Mouse (Mus musculus): Measurements from ENCODE around the gene Kcns1. TPM values are rescaled to one million over a fixed set of nuclear protein-coding genes. Genes with fewer than 3 reads are reported as not detected.
"Not testable (repeated sequence)": the region's sequence is repeated elsewhere in the genome, so short reads cannot be mapped to it uniquely, and the experiment has no call there.

Kcns1 gene
- 1 to 10 TPM in 1 of 2 experiments, under 1 TPM in 1; 0.90 to 1.4 TPM for total RNA-seq (2021)
- long read RNA-seq, experiment 1 = 0 reads
- long read RNA-seq, experiment 2 = 0 reads

DNA sequence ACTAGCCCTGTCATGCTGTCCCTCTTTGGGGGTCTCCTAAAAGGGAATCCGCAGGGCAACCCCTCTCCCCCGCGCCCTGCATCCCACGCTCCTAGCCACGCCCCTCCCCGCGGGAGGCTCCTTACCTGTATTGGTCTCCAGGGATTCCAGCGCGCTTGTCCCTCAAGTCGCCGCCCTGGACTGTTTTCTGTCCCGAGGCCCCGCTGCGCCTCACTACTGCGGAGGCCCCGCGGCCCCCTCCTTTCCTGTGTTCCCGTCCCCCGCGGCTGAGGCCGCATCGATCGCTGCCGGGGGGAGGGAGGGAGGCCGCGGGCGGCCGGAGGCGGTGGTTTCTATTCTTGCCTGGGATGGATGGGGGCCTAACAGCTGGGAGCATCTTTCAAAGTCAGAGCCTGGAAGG, at the start of gene Kcns1:
Gene Kcns1 (minus strand): TSS at position 212 of the 400 bp plus-strand sequence.
- DNase-seq = no peak

GRCm38 (mm10) chr2:164219295-164219694, 48.4 kb upstream of the Kcns1 start:
- DNase-seq = no peak

GRCm38 (mm10) chr2:164212711-164213110, 41.8 kb upstream of the Kcns1 start:
- no peak for DNase-seq

GRCm38 (mm10) chr2:164210892-164211291, 40.0 kb upstream of the Kcns1 start:
- DNase-seq = no peak

DNA sequence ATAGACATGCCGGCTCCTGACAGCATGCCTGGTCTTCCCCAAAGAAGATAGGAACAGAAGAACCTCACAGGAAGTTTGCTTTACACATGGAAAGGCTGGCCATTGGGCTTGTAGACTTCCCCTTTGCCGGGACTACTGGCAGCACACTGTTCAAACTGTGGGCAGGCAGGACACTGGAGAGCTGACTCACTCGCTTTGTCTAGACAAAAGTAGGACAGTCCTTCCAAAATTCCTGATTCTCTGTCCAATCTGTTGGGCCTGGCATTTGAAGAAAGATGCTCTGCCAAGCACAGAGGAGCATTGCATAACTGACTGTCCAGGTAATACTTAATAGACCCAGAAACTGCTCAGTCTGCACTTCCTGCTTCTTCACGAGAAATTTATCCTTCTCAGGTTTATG, 35.8 kb upstream of the Kcns1 start:
- DNase-seq = no peak

DNA sequence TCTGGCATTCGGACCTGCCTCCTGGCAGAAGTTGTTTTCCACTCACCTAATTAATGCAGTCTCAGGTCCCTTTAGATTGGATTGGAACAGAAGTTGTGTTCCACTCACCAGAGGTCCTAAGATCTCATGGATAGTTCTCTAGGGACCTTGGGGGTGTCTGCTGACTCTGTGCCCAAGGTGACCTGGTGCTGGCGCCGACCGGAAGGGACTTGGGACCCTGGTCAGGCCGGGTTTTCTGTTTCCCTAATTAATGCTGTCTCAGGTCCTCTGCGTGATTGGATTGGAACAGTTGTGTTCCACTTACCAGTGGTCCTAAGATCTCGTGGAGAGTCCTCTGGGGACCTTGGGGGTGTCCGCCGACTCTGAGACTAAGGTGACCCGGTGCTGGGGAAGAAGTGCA, 35.1 kb upstream of the Kcns1 start:
- not testable (repeated sequence) for DNase-seq

DNA sequence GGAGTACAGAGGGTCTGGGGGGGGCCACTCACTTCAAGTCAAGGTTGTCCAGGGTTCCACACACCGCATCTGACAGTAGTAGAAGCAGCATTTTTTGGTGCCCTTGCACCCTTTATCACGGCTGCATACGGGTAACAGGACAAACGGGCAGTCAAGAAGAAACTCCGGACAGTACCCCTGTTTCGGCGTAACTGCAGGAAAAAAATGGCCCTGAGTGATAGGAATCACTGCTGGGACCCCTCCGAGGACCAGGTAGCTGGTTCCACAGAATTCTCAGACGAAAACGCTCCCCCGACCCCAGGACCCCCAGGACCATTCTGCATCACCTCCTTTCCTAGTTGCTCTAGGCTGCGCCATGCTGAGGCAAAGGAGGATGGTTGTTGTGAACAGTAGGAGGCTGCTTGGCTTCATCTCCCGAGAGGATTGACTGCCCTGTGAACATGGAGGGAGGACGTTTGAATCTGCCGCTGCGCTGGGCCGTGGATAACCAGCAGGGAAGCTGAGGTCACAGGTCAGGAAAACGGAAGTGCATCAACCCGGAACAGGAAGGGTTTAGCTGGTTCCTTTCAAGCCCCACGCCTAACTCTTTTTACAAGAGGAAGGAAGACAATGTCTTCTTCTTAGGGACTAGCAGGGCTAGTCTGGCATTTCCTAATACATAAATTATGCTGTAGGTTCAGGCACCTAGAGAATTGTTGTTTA, 28.9 kb upstream of the Kcns1 start, which contains the start of gene Wfdc15a:
Gene Wfdc15a (minus strand): TSS at position 505 of the 702 bp plus-strand sequence.
- no peak for DNase-seq

GRCm38 (mm10) chr2:164196700-164196990, 25.7 kb upstream of the Kcns1 start:
- no peak for DNase-seq

DNA sequence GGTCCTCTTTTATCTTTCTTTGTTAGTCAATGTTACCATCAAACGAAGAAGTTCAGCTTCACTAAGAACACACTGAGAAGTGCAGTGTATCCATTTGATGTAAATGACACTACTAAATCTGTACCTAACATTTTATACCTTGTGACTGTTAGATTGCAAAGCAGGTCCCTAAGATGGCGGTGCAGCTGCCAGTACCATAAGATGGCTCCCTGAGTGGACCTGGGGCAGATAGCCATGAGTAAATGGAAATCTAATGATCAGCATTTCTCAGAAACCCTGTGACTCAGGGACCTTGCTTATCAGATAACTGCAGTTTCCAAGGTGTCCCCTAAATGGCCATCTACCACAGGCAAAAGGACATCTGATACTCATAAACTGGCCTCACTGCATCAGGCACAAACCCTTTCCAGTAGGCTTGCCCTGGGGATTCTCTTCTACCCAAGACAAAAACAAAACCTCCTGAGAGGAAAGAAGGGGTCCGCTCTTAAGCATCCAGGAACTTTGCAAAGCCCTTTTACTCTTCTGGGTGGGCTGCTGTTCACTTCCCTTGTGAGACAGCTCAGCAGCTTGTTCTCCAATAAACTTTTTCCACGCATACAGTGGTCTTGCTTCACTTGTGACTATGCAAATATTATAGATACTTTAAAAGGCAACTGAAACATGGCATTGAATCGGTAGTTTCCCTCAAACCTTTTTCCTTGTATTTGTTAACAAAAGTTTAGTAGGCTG, 25.2 kb upstream of the Kcns1 start:
- DNase-seq = no peak

GRCm38 (mm10) chr2:164194959-164195630, 24.2 kb upstream of the Kcns1 start:
- DNase-seq = no peak

- no peak for DNase-seq
These were observed 21.4 kb upstream of the Kcns1 start for GRCm38 (mm10) chr2:164192279-164192678.

GRCm38 (mm10) chr2:164190576-164190975, 19.7 kb upstream of the Kcns1 start, which contains the start of gene Wfdc12:
Gene Wfdc12 (minus strand): TSS chr2:164190608.
- no peak for DNase-seq

GRCm38 (mm10) chr2:164188722-164189121, 17.8 kb upstream of the Kcns1 start:
- DNase-seq = no peak

DNA sequence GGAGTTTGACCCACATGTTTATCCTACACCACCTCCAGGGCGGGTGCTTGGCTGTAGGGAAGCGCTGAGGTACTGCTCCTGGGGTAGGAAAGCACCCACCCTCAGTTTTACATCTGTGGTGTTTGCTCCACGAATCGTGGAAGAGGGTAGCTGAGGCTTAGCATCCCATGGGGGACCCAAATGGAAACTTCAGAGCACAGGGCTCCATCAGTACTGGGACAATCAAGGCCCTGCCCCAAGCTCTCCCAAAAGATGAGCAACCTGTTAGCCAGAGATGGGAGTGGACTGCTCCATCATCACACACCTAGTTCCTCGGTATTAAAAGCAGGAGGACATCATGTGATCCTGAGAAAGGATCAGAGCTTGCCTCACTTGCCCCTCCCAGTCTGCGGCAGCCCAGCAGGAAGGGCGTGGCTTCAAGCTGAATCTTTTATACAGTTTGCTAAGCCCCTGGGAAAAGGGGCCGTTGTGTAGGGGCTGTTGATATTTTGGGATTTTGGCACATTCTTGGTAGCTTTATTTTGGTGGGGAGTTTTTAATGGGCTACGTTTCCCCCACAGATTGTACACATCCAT, 13.3 kb upstream of the Kcns1 start:
- no peak for DNase-seq

DNA sequence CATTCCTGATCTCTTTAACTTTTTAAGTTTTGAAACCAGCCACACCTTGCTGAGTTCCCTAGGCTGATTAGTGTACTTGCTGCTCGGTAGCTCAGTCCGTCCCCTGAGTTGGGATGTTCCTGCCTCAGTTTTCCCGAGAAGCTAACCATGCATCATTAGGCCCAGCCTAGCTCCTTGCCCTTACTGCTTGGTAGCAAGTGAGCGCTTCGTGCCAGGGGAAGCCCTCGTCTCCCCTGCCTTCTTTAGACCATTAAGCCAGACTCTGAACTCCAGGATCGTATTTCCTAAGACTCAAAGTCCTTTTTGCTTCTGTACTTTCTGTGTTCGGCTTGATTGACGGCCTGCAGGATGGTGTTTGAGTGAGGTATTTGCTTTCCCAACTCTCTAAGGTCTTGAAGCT, 12.4 kb upstream of the Kcns1 start:
- DNase-seq = no peak

DNA sequence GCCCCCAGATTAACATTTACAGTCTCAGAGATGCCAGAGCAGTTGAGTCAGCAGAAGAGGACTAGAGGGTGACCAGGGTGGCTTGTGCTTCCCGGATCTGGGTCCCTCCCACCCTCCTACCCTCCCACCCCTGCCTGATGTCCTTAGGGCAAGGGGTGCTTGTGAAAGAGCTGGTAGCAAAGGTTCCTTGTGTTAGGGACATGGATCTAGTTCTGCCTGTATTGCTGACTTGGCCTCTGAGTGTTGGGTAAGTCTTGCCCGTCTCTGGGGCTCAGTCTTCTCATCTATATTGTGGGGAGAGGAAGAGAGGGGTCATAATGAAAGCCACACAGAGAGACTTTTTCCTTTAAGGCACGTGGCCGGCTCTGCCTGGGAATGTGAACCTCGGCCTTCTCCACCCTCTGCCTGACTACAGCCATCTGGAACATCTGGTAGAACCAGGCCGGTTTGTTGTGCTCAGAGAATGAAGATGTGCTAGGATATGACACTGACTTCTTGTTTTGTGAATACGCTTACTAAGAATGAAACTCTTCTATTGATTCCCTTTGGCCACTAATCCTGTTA, 11.9 kb upstream of the Kcns1 start, which contains the start of gene Wfdc5:
Gene Wfdc5 (minus strand): TSS at position 51 of the 564 bp plus-strand sequence.
- DNase-seq = no peak

DNA sequence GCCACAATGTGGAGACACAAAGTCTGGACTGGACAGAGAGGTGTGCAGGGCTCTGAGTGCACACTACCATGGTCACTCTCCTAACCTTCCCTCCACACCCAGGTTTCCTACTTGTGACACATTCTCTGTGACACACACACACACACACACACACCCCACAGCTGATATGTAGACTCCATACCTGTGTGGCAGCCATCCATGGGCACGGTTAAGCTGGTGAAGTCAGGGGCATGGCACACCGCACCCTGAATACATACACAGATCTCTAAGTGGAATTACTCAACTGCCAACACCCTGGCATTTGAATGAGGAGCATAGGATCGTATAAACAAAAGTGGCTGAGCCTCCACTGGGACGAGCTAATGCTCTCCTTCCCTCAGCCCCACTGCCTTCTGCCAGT, 9.9 kb upstream of the Kcns1 start:
- no peak for DNase-seq

DNA sequence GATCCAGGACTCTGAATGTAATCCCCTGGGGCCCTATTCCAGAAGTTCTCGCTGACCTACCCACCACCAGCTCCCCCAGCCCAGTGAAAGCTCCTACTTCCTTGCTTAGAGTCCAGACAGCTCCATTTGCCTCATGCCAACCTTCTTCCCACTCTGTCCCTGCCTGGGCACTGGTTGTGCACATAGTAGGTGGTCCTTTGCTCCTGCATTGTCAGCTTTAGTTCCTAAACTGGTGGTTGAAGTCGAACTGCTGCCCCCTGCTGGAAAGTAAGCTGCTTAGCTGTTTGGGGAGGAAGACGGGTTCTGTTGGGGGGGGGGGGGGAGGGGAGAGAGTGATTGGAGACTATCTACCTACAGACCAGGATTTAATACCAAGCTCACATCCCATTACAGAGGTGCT, 9.2 kb upstream of the Kcns1 start:
- DNase-seq = no peak

- DNase-seq = no peak
These were observed 6.9 kb upstream of the Kcns1 start for GRCm38 (mm10) chr2:164177831-164178230.

- DNase-seq = no peak
These were observed 4.9 kb upstream of the Kcns1 start for GRCm38 (mm10) chr2:164175850-164176249.

GRCm38 (mm10) chr2:164174649-164175395, 3.9 kb upstream of the Kcns1 start:
- DNase-seq = no peak

DNA sequence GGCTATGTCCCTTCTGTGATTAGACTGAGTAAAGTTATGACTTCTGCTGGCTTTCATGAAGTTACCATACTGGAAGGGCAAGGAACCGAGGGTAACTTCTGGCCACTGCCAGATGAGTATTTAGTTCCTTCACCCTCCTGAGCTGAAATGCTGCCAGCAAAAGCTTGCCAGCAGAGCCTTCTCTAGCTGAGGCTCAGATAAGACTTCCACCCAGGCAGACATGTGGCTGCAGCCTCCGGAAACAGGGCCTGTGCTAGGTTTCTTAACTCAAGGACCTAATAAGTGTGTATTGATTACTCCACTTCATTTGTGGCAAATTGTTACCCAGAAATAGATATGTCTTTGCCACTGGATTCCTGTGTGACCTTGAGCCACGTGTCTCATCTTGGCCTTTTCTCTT, 2.5 kb upstream of the Kcns1 start:
- no peak for DNase-seq

All from gastrocnemius, postnatal 25 days (tissue).